Mouse (Mus musculus): ENCODE data around the gene Bicdl2. TPM values are rescaled to one million over a fixed set of nuclear protein-coding genes. Genes with fewer than 3 reads are reported as not detected.
A peak's percentile ranks its signal among the peaks of the same experiment; 100 is the strongest.

Gene Bicdl2
- polyA plus RNA-seq, 1 experiment from 2014 or later = 0.45 TPM

GRCm38 (mm10) chr17:23651363-23651762 lies 8.9 kb upstream of the Bicdl2 start:
- Histone ChIP-seq H3K4me3 (ENCODE audit: low read length) (no peak overlapping the region), H3K4me1 (ENCODE audit: control insufficient read depth, insufficient read depth, low read length) (no peaks in the 10 kb centered on the region), H3K9me3 (replicated peaks; ENCODE audit: control insufficient read depth, low read length) (no peaks in the 10 kb centered on the region), H3K27ac (ENCODE audit: low read length) (no peak overlapping the region), H3K4me2 (ENCODE audit: low read depth, low read length) (no peak overlapping the region), H3K27me3 (ENCODE audit: control insufficient read depth, insufficient read depth, low read length) (no peaks in the 10 kb centered on the region), H3K36me3 (ENCODE audit: control insufficient read depth, insufficient read depth) (no peaks in the 10 kb centered on the region), H3K9ac (ENCODE audit: low read length) (no peak overlapping the region)
- ATAC-seq (replicated peaks; ENCODE audit: extremely low read depth, insufficient read depth, low FRiP score) = no peak
- WGBS = 67% methylated on average over 6 of the region's 6 CpGs

- no peak for ATAC-seq (replicated peaks; ENCODE audit: extremely low read depth, insufficient read depth, low FRiP score)
- H3K27me3 ChIP-seq (ENCODE audit: control insufficient read depth, insufficient read depth, low read length) = 0 out of 2 replicates have a peak, but pooled peaks cover 2% of the 10 kb centered on the region
- H3K4me1 ChIP-seq (ENCODE audit: control insufficient read depth, insufficient read depth, low read length) = no peaks in the 10 kb centered on the region
- H3K27ac ChIP-seq (ENCODE audit: low read length) = no peak overlapping the region
- WGBS = 67% methylated on average over 1 of the region's 2 CpGs
- H3K4me2 ChIP-seq (ENCODE audit: low read depth, low read length) = no peak overlapping the region
- H3K9me3 ChIP-seq (replicated peaks; ENCODE audit: control insufficient read depth, low read length) = no peaks in the 10 kb centered on the region
- no peak overlapping the region for H3K4me3 ChIP-seq (ENCODE audit: low read length)
- no peaks in the 10 kb centered on the region for H3K36me3 ChIP-seq (ENCODE audit: control insufficient read depth, insufficient read depth)
- H3K9ac ChIP-seq (ENCODE audit: low read length) = no peak overlapping the region
Observed at GRCm38 (mm10) chr17:23653324-23653723, 7.0 kb upstream of the Bicdl2 start.

GRCm38 (mm10) chr17:23654001-23654400 lies 6.3 kb upstream of the Bicdl2 start:
- WGBS = 45% methylated on average over 6 of the region's 6 CpGs
- H3K27ac ChIP-seq (ENCODE audit: low read length) = no peak overlapping the region
- H3K4me2 ChIP-seq (ENCODE audit: low read depth, low read length) = no peak overlapping the region
- no peaks in the 10 kb centered on the region for H3K36me3 ChIP-seq (ENCODE audit: control insufficient read depth, insufficient read depth)
- 0 out of 2 replicates have a peak, but pooled peaks cover 2% of the 10 kb centered on the region for H3K27me3 ChIP-seq (ENCODE audit: control insufficient read depth, insufficient read depth, low read length)
- H3K4me1 ChIP-seq (ENCODE audit: control insufficient read depth, insufficient read depth, low read length) = no peaks in the 10 kb centered on the region
- H3K9ac ChIP-seq (ENCODE audit: low read length) = no peak overlapping the region
- no peak for ATAC-seq (replicated peaks; ENCODE audit: extremely low read depth, insufficient read depth, low FRiP score)
- no peaks in the 10 kb centered on the region for H3K9me3 ChIP-seq (replicated peaks; ENCODE audit: control insufficient read depth, low read length)
- no peak overlapping the region for H3K4me3 ChIP-seq (ENCODE audit: low read length)

- no peaks in the 10 kb centered on the region for H3K4me1 ChIP-seq (ENCODE audit: control insufficient read depth, insufficient read depth, low read length)
- no peak for ATAC-seq (replicated peaks; ENCODE audit: extremely low read depth, insufficient read depth, low FRiP score)
- H3K9ac ChIP-seq (ENCODE audit: low read length) = no peak overlapping the region
- H3K4me3 ChIP-seq (ENCODE audit: low read length) = no peak overlapping the region
- WGBS = 52% methylated on average over 2 of the region's 2 CpGs
- no peak overlapping the region for H3K4me2 ChIP-seq (ENCODE audit: low read depth, low read length)
- no peak overlapping the region for H3K27ac ChIP-seq (ENCODE audit: low read length)
- H3K9me3 ChIP-seq (replicated peaks; ENCODE audit: control insufficient read depth, low read length) = no peaks in the 10 kb centered on the region
- H3K27me3 ChIP-seq (ENCODE audit: control insufficient read depth, insufficient read depth, low read length) = peaks cover 3% of the 10 kb centered on the region
- H3K36me3 ChIP-seq (ENCODE audit: control insufficient read depth, insufficient read depth) = no peaks in the 10 kb centered on the region
Observed at GRCm38 (mm10) chr17:23654410-23654809, 5.9 kb upstream of the Bicdl2 start.

DNA sequence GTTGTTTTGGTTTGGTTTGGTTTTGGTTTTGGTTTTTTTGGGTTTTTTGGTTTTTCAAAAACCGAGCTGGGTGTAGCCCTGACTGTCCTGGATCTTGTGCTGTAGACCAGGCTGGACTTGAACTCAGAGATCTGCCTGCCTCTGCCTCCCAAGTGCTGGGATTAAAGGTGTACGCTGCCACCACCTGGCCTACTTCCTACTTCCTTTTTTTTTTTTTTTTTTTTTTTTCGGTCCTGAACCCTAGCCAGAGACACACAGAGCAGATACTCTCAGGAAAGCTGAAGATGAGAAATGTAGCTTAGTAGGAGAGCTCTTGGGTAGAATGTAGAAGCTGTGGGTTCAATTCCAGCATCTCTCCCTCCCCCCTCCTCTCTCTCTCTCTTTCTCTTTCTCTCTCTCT lies 1.9 kb upstream of the Bicdl2 start:
- Histone ChIP-seq H3K36me3 (ENCODE audit: control insufficient read depth, insufficient read depth) (no peaks in the 10 kb centered on the region), H3K27me3 (ENCODE audit: control insufficient read depth, insufficient read depth, low read length) (peaks cover 32% of the 10 kb centered on the region), H3K9me3 (replicated peaks; ENCODE audit: control insufficient read depth, low read length) (no peaks in the 10 kb centered on the region), H3K9ac (ENCODE audit: low read length) (no peak overlapping the region), H3K27ac (ENCODE audit: low read length) (no peak overlapping the region), H3K4me2 (ENCODE audit: low read depth, low read length) (no peak overlapping the region), H3K4me1 (ENCODE audit: control insufficient read depth, insufficient read depth, low read length) (peaks cover 2% of the 10 kb centered on the region; the same call in 1 of the 2 replicates), H3K4me3 (ENCODE audit: low read length) (no peak overlapping the region)
- WGBS = 56% methylated on average over 3 of the region's 3 CpGs
- no peak for ATAC-seq (replicated peaks; ENCODE audit: extremely low read depth, insufficient read depth, low FRiP score)

DNA sequence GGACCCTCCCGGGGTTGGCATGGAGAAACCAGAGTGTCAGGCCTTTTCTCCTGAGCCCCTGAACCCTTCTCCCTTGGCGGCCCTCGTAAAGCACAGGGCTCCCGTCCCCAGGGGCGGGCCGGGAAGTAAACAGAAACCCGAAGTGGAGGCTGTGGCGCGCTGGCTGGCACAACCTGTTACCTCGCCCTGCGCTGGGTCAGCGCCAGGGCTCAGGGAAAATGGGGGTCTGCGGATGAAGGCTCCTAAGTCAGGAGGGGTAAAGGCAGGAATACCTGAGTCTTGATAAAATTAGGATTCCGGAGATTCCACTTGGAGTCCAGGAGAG lies 532 bp downstream of the Bicdl2 start:
- peak overlapping the region; percentile 38; the same call in 1 of the 2 replicates for H3K9ac ChIP-seq (ENCODE audit: low read length)
- 5% methylated on average over 14 of the region's 14 CpGs for WGBS

DNA sequence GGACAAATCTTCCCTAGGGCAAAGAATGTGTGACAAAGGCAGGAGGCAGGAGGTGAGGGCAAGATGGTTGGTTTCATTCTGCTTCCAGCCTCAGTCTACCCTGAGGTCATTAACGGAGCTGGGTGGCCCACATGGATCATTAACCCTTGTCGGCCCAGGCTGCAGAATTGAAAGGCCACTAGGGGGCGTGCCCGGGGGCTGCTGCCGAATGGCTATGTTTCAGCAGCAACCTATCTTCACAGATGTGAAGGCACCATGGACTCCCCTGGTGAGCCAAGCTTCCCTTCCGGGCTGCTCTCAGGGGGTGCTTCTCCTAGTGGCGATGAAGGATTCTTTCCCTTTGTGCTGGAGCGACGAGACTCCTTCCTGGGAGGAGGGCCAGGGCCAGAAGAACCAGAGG lies 1.2 kb downstream of the Bicdl2 start:
- 0 out of 2 replicates have a peak, but pooled peaks cover 3% of the 10 kb centered on the region for H3K36me3 ChIP-seq (ENCODE audit: control insufficient read depth, insufficient read depth)
- no peak overlapping the region for H3K4me3 ChIP-seq (ENCODE audit: low read length)
- H3K4me1 ChIP-seq (ENCODE audit: control insufficient read depth, insufficient read depth, low read length) = peaks cover 2% of the 10 kb centered on the region; the same call in 1 of the 2 replicates
- H3K27ac ChIP-seq (ENCODE audit: low read length) = no peak overlapping the region
- no peak overlapping the region for H3K4me2 ChIP-seq (ENCODE audit: low read depth, low read length)
- no peak overlapping the region for H3K9ac ChIP-seq (ENCODE audit: low read length)
- WGBS = 2% methylated on average over 9 of the region's 9 CpGs
- no peak for ATAC-seq (replicated peaks; ENCODE audit: extremely low read depth, insufficient read depth, low FRiP score)
- peaks cover 32% of the 10 kb centered on the region for H3K27me3 ChIP-seq (ENCODE audit: control insufficient read depth, insufficient read depth, low read length)
- H3K9me3 ChIP-seq (replicated peaks; ENCODE audit: control insufficient read depth, low read length) = no peaks in the 10 kb centered on the region

More for the DNA sequence above, 532 bp downstream of the Bicdl2 start:
- Histone ChIP-seq H3K27me3 (ENCODE audit: control insufficient read depth, insufficient read depth, low read length) (peaks cover 32% of the 10 kb centered on the region), H3K36me3 (ENCODE audit: control insufficient read depth, insufficient read depth) (no peaks in the 10 kb centered on the region), H3K4me1 (ENCODE audit: control insufficient read depth, insufficient read depth, low read length) (peaks cover 2% of the 10 kb centered on the region; the same call in 1 of the 2 replicates), H3K27ac (ENCODE audit: low read length) (no peak overlapping the region), H3K4me3 (ENCODE audit: low read length) (peak overlapping the region; percentile 19), H3K9me3 (replicated peaks; ENCODE audit: control insufficient read depth, low read length) (no peaks in the 10 kb centered on the region), H3K4me2 (ENCODE audit: low read depth, low read length) (peak overlapping the region; percentile 48)
- no peak for ATAC-seq (replicated peaks; ENCODE audit: extremely low read depth, insufficient read depth, low FRiP score)

- Histone ChIP-seq H3K4me2 (ENCODE audit: low read depth, low read length) (no peak overlapping the region), H3K4me3 (ENCODE audit: low read length) (no peak overlapping the region)
- 25% methylated on average over 5 of the region's 5 CpGs for WGBS
Observed at GRCm38 (mm10) chr17:23664556-23665021, 4.3 kb downstream of the Bicdl2 start.

GRCm38 (mm10) chr17:23665511-23665910 lies 5.2 kb downstream of the Bicdl2 start:
- Histone ChIP-seq H3K4me2 (ENCODE audit: low read depth, low read length) (no peak overlapping the region), H3K4me1 (ENCODE audit: control insufficient read depth, insufficient read depth, low read length) (peaks cover 2% of the 10 kb centered on the region; the same call in 1 of the 2 replicates), H3K27ac (ENCODE audit: low read length) (no peak overlapping the region), H3K9me3 (replicated peaks; ENCODE audit: control insufficient read depth, low read length) (no peaks in the 10 kb centered on the region), H3K4me3 (ENCODE audit: low read length) (no peak overlapping the region), H3K9ac (ENCODE audit: low read length) (no peak overlapping the region), H3K27me3 (ENCODE audit: control insufficient read depth, insufficient read depth, low read length) (peaks cover 19% of the 10 kb centered on the region), H3K36me3 (ENCODE audit: control insufficient read depth, insufficient read depth) (peaks cover 32% of the 10 kb centered on the region)
- ATAC-seq (replicated peaks; ENCODE audit: extremely low read depth, insufficient read depth, low FRiP score) = no peak
- WGBS = 80% methylated on average over 14 of the region's 14 CpGs

More at GRCm38 (mm10) chr17:23664556-23665021, 4.3 kb downstream of the Bicdl2 start:
- H3K4me1 ChIP-seq (ENCODE audit: control insufficient read depth, insufficient read depth, low read length) = peaks cover 2% of the 10 kb centered on the region; the same call in 1 of the 2 replicates
- ATAC-seq (replicated peaks; ENCODE audit: extremely low read depth, insufficient read depth, low FRiP score) = no peak
- peaks cover 28% of the 10 kb centered on the region for H3K27me3 ChIP-seq (ENCODE audit: control insufficient read depth, insufficient read depth, low read length)
- H3K27ac ChIP-seq (ENCODE audit: low read length) = no peak overlapping the region
- no peaks in the 10 kb centered on the region for H3K9me3 ChIP-seq (replicated peaks; ENCODE audit: control insufficient read depth, low read length)
- peaks cover 23% of the 10 kb centered on the region for H3K36me3 ChIP-seq (ENCODE audit: control insufficient read depth, insufficient read depth)
- no peak overlapping the region for H3K9ac ChIP-seq (ENCODE audit: low read length)

All from heart, embryonic 16.5 days (tissue).